Mouse (Mus musculus) kidney, adult 2 months (tissue): ENCODE results near the gene Noto. TPM values are rescaled to one million over a fixed set of nuclear protein-coding genes. Genes with fewer than 3 reads are reported as not detected.
"Not testable (repeated sequence)": the region's sequence is repeated elsewhere in the genome, so short reads cannot be mapped to it uniquely, and the experiment has no call there.

Source experiments
- DNase-seq: peaks from one replicate; pipeline ENCODE4 v3.0.0; 2021
- H3K27ac ChIP-seq: fragments of 200-500 bp; 2 replicates; pipeline ENCODE4 v1.5.1; 2012; ENCODE audit warnings: low read depth, low read length, control low read depth, inconsistent platforms; ENCODE audit not compliant: insufficient read depth
- H3K27me3 ChIP-seq: fragments of 200-500 bp; replicated peaks from 2 replicates; pipeline ENCODE4 v1.6.1; 2012; ENCODE audit warnings: mild to moderate bottlenecking, moderate library complexity, low read length, inconsistent platforms; ENCODE audit not compliant: control insufficient read depth, insufficient read depth
- H3K36me3 ChIP-seq: fragments of 200-500 bp; 2 replicates; pipeline ENCODE4 v1.6.1; 2012; ENCODE audit warnings: mild to moderate bottlenecking, moderate library complexity, low read length, inconsistent platforms; ENCODE audit not compliant: control insufficient read depth, insufficient read depth
- H3K4me1 ChIP-seq: fragments of 200-500 bp; 2 replicates; pipeline ENCODE4 v1.6.1; 2011; ENCODE audit warnings: low read length; ENCODE audit not compliant: control insufficient read depth, insufficient read depth
- H3K4me3 ChIP-seq: fragments of 200-500 bp; 2 replicates; pipeline ENCODE4 v1.5.1; 2011; ENCODE audit warnings: mild to moderate bottlenecking, low read depth, low read length, control low read depth; ENCODE audit not compliant: insufficient read depth
- CTCF ChIP-seq: fragments of 200-500 bp; conservative IDR thresholded peaks from 2 replicates; pipeline ENCODE4 v1.5.1; 2011; ENCODE audit warnings: low read depth, mild to moderate bottlenecking, control low read depth, low read length, moderate library complexity, mixed read lengths; ENCODE audit not compliant: insufficient read depth, insufficient read length
- POLR2A ChIP-seq: fragments of 200-500 bp; IDR thresholded peaks from one replicate; pipeline ENCODE4 v1.6.1; 2011; ENCODE audit warnings: low read depth, low read length, control low read depth
- WGBS: fragments of 180-500 bp; shearing (Covaris S2); methylation state at CpG from one replicate; pipeline ENCODE4 v1.1.7; 2018; 5-methylcytosine and 5-hydroxymethylcytosine counted together
- polyA plus RNA-seq: library from polyadenylated mRNA; depleted of rRNA; stranded (reverse); fragments of >200 nt; gene quantifications from 2 replicates; pipeline ENCODE4 v1.2.3, GENCODE M21; 2012

Noto gene
- polyA plus RNA-seq, 1 experiment = not detected

DNA sequence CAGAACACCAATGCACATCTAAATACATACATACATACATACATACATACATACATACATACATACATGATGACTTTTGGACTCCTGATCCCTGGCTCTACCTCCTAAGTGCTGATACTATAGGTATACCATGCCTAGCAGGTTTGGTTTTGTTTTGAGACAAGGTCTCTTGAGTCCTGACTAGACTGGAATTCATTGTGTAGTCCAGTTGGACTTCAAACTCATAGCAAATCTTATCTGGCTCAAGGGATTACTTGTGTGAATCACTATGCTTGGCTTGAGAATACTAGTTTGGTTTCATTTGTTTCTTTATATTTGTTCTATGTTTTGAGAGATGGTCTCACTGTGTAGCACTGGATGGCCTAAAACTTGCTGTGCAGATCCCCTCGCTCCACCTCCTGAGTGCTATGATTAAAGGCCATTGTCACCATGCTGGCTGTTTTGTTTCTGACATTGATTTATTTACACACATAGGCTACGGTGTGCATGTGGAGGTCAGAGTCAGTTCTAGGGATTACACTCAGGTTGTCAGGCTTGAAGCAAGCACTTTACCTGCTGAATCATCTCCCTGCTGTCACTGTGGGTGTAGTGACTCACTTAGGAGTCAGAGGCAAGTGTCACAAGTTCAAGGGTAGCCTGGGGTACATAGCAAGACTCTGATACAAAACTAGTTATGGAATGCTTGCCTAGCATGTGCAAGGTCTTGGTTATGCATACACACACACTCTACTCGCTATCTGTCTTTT is 20.0 kb downstream of the Noto start:
- Histone ChIP-seq H3K27ac (no peak overlapping the region), H3K4me3 (no peak overlapping the region), H3K4me1 (no peaks in the 10 kb centered on the region), H3K36me3 (no peaks in the 10 kb centered on the region), H3K27me3 (no peaks in the 10 kb centered on the region)
- no peak for DNase-seq
- TF ChIP-seq POLR2A (no peak), CTCF (no peak)
- 72% methylated on average over 3 of the region's 3 CpGs for WGBS

DNA sequence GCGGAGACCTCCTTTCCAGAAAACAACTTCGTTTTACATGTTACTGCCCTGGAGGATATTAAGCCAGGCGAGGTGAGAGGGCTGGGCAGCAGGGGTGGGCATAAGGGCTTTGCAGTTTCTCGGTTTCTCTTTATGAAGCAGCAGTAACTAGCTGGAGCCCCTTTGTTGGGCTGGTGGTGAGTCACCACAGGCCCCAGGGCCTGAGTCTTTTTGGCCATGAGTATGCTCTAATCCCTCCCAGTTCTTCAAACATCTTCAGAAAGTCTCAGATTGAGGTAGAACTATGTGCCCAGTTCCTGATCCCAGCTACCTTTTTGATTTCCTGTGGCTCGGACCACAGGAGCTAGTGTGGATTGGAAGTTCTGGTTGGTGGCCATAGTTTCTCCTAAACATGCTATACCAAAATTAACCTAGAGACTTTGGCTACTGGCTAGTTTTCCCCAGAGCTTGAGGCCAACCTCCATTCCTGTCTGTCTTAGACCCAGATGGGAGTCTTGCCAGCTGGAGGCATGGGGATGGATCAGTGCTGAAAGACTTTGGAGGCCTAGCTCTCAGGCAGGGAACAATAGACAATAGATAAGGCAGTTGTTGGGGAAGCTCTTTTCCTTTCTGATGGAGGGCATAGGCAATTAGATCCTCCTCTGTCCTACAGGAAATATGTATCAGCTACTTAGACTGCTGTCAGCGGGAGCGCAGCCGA is 20.7 kb downstream of the Noto start:
- H3K27me3 ChIP-seq = no peaks in the 10 kb centered on the region
- no peak overlapping the region for H3K27ac ChIP-seq
- no peak overlapping the region for H3K4me3 ChIP-seq
- TF ChIP-seq CTCF (no peak), POLR2A (no peak)
- 81% methylated on average over 8 of the region's 8 CpGs for WGBS
- no peaks in the 10 kb centered on the region for H3K36me3 ChIP-seq
- no peaks in the 10 kb centered on the region for H3K4me1 ChIP-seq
- no peak for DNase-seq

DNA sequence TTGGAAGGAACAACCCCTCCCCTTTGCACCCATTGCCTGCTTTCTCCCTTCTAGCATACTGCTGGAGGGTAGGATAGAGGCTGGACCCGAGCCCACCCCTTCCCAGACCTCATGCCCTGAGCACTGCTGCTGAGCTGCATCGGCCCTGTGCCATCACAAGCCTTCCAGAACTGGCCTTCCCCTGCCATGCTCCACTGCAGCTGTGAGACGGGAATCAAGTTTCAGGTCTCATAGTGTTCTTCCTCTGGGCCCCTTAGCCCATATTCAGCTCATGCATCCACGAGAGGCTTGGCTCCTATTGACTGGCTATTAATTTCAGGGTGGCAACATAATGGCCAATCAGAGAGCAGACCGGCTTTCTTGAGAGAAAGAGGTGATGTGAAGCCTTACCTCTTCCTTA is 21.6 kb downstream of the Noto start:
- WGBS = 60% methylated on average over 5 of the region's 5 CpGs
- Histone ChIP-seq H3K36me3 (no peaks in the 10 kb centered on the region), H3K27ac (no peak overlapping the region)

DNA sequence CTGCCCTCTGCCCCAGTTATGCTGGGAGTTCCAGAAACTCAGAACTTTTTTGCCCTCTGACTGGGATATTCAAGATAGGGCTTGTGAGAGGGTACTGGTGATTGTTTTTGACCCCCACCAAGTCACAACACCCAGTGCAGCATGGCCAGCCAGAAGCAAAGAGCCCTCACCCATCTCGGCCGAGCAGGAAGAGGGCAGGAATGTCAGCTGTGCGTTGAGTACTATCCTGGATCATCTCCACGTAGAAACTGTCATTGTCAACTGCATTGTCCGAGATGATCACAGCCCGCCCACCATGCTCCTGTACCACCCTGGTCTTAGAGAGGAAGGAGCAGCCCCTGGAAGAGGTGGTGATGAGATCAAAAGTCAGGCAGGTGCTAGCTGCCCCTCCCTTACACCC is 23.7 kb downstream of the Noto start:
- no peaks in the 10 kb centered on the region for H3K4me1 ChIP-seq
- no peak for DNase-seq
- no peak overlapping the region for H3K4me3 ChIP-seq
- WGBS = 86% methylated on average over 6 of the region's 6 CpGs
- H3K27me3 ChIP-seq = no peaks in the 10 kb centered on the region
- H3K36me3 ChIP-seq = no peaks in the 10 kb centered on the region
- TF ChIP-seq CTCF = no peak
- TF ChIP-seq POLR2A = no peak
- no peak overlapping the region for H3K27ac ChIP-seq

More for the DNA sequence above, 21.6 kb downstream of the Noto start:
- TF ChIP-seq CTCF = no peak
- no peak for TF ChIP-seq POLR2A
- no peak overlapping the region for H3K4me3 ChIP-seq
- DNase-seq = no peak
- no peaks in the 10 kb centered on the region for H3K27me3 ChIP-seq
- H3K4me1 ChIP-seq = no peaks in the 10 kb centered on the region

DNA sequence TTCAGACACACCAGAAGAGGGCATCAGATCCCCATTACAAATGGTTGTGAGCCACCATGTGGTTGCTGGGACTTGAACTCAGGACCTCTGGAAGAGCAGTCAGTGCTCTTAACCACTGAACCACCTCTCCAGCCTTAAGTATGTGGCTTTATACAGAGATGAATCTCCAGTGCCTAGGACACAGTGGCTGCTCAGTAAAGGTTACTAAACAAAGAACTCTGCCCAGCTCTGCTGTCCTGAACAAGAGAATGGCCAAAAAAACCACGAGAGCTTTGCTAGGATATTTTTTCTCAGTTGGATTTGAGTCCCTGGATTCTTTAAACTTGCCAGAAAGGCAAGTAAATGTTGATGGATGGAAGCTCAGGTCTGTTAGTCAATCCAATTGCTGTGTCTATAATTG is 26.5 kb downstream of the Noto start:
- not testable (repeated sequence) for H3K36me3 ChIP-seq, DNase-seq, H3K4me1 ChIP-seq, H3K27ac ChIP-seq, H3K4me3 ChIP-seq, H3K27me3 ChIP-seq
- WGBS = 55% methylated on average over 1 of the region's 1 CpGs

DNA sequence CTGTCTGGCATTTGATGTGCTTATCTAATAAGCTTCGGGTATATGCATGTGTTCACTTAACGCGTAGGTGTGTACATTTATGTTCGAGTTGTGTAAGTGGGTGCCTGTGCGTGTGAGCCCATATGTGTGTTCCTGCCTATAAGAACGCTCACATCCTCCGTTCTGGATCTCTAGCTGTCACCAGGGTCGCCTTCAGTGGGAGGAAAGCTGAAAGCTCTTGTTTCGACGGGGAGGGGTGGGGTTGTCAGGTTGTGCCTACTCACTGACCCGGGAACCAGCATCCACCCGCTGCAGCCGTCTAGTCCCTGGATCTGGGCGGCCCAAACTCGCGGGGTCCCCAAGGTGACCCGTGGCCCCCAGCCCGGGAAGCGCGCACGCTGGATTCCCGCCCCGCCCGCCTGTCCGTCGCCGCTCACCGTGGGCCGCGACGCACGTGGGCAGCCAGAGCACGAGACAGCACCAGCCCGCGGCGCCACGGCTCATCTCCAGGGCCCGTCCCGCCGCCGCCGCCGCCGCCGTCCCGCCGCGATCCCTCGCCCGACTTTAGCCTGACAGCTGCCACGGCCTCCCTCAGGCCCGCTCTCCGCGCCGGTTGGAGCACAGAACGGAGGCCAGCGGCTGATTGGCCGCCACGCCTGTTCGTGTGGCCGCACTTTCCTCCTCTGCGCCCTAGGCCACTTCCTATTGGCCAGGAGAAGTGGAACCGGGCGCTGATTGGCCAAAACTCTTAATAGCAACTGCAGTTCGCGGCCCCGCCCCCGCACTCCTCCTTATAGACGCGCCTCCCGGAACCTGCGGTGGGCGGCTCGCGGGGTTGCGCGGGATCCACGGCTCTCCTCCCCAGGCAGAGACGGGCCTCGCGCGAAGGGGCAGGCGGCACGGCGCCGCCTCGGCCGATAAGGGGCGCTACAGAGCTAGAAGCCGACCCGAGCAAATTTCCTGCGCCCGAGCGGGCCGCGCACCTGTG is 27.3 kb downstream of the Noto start, which contains the start of gene Cct7:
Cct7 (plus strand) TSS at position 818 of the 967 bp plus-strand sequence.
- H3K4me1 ChIP-seq = peaks cover 6% of the 10 kb centered on the region
- H3K27ac ChIP-seq = peak within 1 kb of the TSS; percentile 95
- H3K4me3 ChIP-seq = peak within 1 kb of the TSS; percentile 92
- TF ChIP-seq CTCF = peak; percentile 53
- TF ChIP-seq POLR2A = no peak
- 2% methylated on average over 96 of the region's 96 CpGs for WGBS
- H3K27me3 ChIP-seq = no peaks in the 10 kb centered on the region
- DNase-seq = peak; percentile 100
- no peaks in the 10 kb centered on the region for H3K36me3 ChIP-seq

DNA sequence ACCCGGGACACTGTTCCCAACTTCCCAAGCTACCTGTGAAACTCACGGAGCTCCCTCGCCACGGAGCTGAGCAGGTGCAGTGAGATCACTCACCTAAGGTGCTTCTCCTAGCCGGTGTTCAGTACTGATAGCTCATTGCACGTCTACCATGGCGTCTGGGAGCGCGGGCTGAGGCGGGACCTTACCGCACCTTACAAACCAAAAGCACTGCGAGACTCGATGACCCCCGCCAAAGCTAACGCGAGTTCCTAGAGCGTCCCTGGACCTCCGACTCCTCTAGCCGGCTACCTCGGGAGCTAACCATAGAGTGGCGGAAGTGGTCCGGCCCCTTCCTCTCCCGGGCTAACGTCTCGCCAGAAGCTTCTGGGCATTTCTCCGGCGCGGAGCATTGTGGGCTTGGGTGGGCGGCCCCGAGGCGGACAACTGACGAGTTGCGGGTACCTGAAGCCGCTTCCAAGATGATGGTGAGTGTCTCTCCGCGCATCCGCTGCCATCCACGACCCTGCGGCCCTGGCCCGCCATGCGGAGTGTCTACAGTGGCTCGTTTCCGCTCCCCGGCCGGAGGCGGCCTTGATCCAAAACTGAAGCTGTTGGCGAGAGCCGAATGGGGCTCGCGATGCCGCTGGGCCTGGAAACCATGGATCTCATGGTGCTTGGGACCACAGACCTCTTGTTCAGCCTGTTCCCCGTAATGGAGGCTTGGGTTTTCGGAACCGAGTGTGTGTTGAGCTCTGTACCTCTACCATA is 28.2 kb downstream of the Noto start, which contains the start of gene Pradc1:
Pradc1 (minus strand) TSS at position 307 of the 747 bp plus-strand sequence.
- Histone ChIP-seq H3K4me1 (peaks cover 6% of the 10 kb centered on the region), H3K27ac (peak within 1 kb of the TSS; percentile 95), H3K27me3 (no peaks in the 10 kb centered on the region), H3K4me3 (peak within 1 kb of the TSS; percentile 92), H3K36me3 (no peaks in the 10 kb centered on the region)
- peak; percentile 99 for DNase-seq
- no peak for TF ChIP-seq CTCF
- TF ChIP-seq POLR2A = peak; percentile 47
- under 1% methylated on average over 53 of the region's 54 CpGs for WGBS
